Mouse (Mus musculus): ENCODE data around the gene Pank1. TPM values are rescaled to one million over a fixed set of nuclear protein-coding genes. Genes with fewer than 3 reads are reported as not detected.

The Pank1 gene
- polyA plus RNA-seq, 1 experiment from 2014 or later, result 8.3 TPM

GRCm38 (mm10) chr19:34819577-34820170, 59.6 kb downstream of the Pank1 start:
- H3K9ac ChIP-seq, result no peak overlapping the region
- H3K36me3 ChIP-seq (replicated peaks), result no peaks in the 10 kb centered on the region; the same call in 1 of the 2 replicates
- H3K27me3 ChIP-seq, result no peaks in the 10 kb centered on the region
- H3K9me3 ChIP-seq (replicated peaks), result no peaks in the 10 kb centered on the region
- H3K27ac ChIP-seq (replicated peaks), result peak overlapping the region; percentile 76
- no peaks in the 10 kb centered on the region for H3K4me1 ChIP-seq (replicated peaks)
- ATAC-seq (ENCODE audit: insufficient read depth), result peak; percentile 85
- no peak overlapping the region for H3K4me3 ChIP-seq (replicated peaks)
- WGBS (ENCODE audit: insufficient replicate concordance), result 62% methylated on average over 5 of the region's 5 CpGs
- peak overlapping the region; percentile 18; the same call in 1 of the 2 replicates for H3K4me2 ChIP-seq

DNA sequence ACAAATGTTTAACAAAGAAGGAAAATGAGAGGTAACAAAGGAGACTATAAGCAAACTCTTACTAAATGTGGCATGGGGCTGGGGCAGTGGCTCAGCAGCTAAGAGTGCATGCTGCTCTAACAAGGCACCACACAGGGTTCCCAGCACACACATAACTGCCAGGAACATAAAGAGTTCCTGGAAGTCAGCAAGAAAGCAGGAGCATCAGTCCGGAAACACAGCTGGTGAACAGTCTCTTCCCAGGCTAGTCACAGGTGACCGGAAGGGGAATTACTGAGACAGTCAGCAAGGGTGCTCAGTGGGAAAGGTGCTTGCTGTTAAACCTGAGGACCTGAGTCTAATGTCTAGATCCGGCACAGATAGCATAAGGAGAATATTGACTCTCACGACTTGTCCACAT, 63.9 kb downstream of the Pank1 start:
- Histone ChIP-seq H3K4me3 (replicated peaks) (no peak overlapping the region), H3K36me3 (replicated peaks) (no peaks in the 10 kb centered on the region), H3K27me3 (no peaks in the 10 kb centered on the region), H3K27ac (replicated peaks) (no peak overlapping the region), H3K9me3 (replicated peaks) (no peaks in the 10 kb centered on the region), H3K4me1 (replicated peaks) (no peaks in the 10 kb centered on the region), H3K9ac (no peak overlapping the region), H3K4me2 (no peak overlapping the region)
- ATAC-seq (ENCODE audit: insufficient read depth), result no peak
- 71% methylated on average over 4 of the region's 4 CpGs for WGBS (ENCODE audit: insufficient replicate concordance)

DNA sequence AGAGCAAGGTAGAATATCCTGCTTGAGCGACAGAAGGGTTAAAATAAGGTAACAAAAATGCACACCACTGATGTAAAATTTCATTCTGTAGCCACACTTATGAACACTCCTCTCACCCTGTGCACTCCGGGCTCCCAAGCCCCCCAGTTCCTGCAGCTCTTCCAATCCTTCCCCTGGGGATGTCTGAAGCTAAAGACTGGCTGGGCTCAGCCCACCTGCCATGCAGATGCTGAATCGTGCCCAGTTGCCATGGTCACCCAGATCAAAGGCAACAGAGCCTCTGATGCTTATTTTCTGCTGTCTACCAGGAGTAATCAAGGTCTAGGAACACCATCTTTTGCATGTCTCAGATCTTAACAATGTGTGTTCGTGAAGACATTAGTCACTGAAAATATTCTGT, 64.6 kb downstream of the Pank1 start:
- Histone ChIP-seq H3K27ac (replicated peaks) (no peak overlapping the region), H3K4me1 (replicated peaks) (no peaks in the 10 kb centered on the region), H3K9ac (no peak overlapping the region), H3K9me3 (replicated peaks) (no peaks in the 10 kb centered on the region), H3K4me2 (no peak overlapping the region), H3K36me3 (replicated peaks) (no peaks in the 10 kb centered on the region), H3K27me3 (no peaks in the 10 kb centered on the region), H3K4me3 (replicated peaks) (no peak overlapping the region)
- ATAC-seq (ENCODE audit: insufficient read depth), result no peak
- 63% methylated on average over 4 of the region's 4 CpGs for WGBS (ENCODE audit: insufficient replicate concordance)

- 67% methylated on average over 6 of the region's 6 CpGs for WGBS (ENCODE audit: insufficient replicate concordance)
- Histone ChIP-seq H3K27ac (replicated peaks) (no peak overlapping the region), H3K4me3 (replicated peaks) (no peak overlapping the region), H3K27me3 (no peaks in the 10 kb centered on the region), H3K4me1 (replicated peaks) (no peaks in the 10 kb centered on the region), H3K36me3 (replicated peaks) (no peaks in the 10 kb centered on the region), H3K9ac (no peak overlapping the region), H3K9me3 (replicated peaks) (no peaks in the 10 kb centered on the region), H3K4me2 (no peak overlapping the region)
- ATAC-seq (ENCODE audit: insufficient read depth), result no peak
Observed at GRCm38 (mm10) chr19:34813961-34814360, 65.3 kb downstream of the Pank1 start.

- Histone ChIP-seq H3K36me3 (replicated peaks) (no peaks in the 10 kb centered on the region), H3K4me2 (no peak overlapping the region), H3K9ac (no peak overlapping the region), H3K27ac (replicated peaks) (no peak overlapping the region), H3K27me3 (no peaks in the 10 kb centered on the region), H3K4me1 (replicated peaks) (no peaks in the 10 kb centered on the region), H3K9me3 (replicated peaks) (no peaks in the 10 kb centered on the region), H3K4me3 (replicated peaks) (no peak overlapping the region)
- WGBS (ENCODE audit: insufficient replicate concordance), result 75% methylated on average over 2 of the region's 2 CpGs
- ATAC-seq (ENCODE audit: insufficient read depth), result no peak
Observed at GRCm38 (mm10) chr19:34813533-34813932, 65.7 kb downstream of the Pank1 start.

DNA sequence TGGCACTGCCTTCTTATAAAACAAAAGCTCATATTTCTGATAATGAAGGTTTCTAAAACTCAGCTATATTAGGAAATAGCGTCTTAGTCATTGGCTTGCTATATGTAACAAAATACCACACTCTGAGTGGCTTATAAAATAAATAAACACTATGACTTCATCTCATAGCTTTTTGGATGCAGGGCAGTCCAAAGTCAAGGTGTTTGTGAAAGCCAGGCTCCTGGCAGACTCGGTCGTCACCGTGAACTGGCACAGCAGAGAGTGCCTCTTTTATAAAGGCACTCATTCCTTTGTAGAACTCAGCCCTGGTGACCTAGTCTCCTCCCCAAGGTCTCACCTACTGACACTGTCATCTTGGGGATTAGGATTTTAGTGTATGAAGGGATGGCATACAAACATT, 66.5 kb downstream of the Pank1 start:
- no peaks in the 10 kb centered on the region for H3K27me3 ChIP-seq
- WGBS (ENCODE audit: insufficient replicate concordance), result 78% methylated on average over 4 of the region's 4 CpGs
- no peak overlapping the region for H3K4me2 ChIP-seq
- no peak for ATAC-seq (ENCODE audit: insufficient read depth)
- H3K9ac ChIP-seq, result no peak overlapping the region
- no peak overlapping the region for H3K4me3 ChIP-seq (replicated peaks)
- no peaks in the 10 kb centered on the region for H3K4me1 ChIP-seq (replicated peaks)
- no peaks in the 10 kb centered on the region for H3K9me3 ChIP-seq (replicated peaks)
- no peak overlapping the region for H3K27ac ChIP-seq (replicated peaks)
- no peaks in the 10 kb centered on the region for H3K36me3 ChIP-seq (replicated peaks)

GRCm38 (mm10) chr19:34807173-34807572, 72.1 kb downstream of the Pank1 start:
- 23% methylated on average over 5 of the region's 5 CpGs for WGBS (ENCODE audit: insufficient replicate concordance)
- no peak overlapping the region for H3K4me2 ChIP-seq
- no peak overlapping the region for H3K27ac ChIP-seq (replicated peaks)
- no peaks in the 10 kb centered on the region for H3K36me3 ChIP-seq (replicated peaks)
- H3K9ac ChIP-seq, result no peak overlapping the region
- no peaks in the 10 kb centered on the region for H3K9me3 ChIP-seq (replicated peaks)
- H3K4me3 ChIP-seq (replicated peaks), result no peak overlapping the region
- H3K4me1 ChIP-seq (replicated peaks), result no peaks in the 10 kb centered on the region
- ATAC-seq (ENCODE audit: insufficient read depth), result no peak
- no peaks in the 10 kb centered on the region for H3K27me3 ChIP-seq

DNA sequence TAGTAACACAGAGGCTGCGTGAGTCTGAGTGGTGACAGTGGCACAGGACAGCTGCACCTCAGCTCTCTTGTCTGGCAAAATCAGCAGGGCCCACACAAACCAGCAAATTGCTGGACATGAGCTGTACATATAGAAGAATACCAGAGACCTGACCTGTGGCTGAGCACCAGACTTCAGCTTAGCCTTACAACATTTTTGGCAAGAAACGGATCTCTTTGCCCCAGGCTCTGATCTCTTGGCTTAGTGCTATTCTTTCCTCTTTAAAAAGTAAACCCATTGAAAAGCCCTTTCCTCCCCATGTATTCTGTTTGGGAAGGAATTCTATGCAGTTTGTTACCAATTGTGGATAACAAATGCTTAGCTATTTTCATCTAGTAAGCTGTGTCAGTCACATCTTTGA, 74.2 kb downstream of the Pank1 start:
- Histone ChIP-seq H3K4me3 (replicated peaks) (no peak overlapping the region), H3K27ac (replicated peaks) (no peak overlapping the region), H3K9me3 (replicated peaks) (no peaks in the 10 kb centered on the region), H3K4me2 (no peak overlapping the region), H3K4me1 (replicated peaks) (no peaks in the 10 kb centered on the region), H3K9ac (no peak overlapping the region), H3K27me3 (no peaks in the 10 kb centered on the region), H3K36me3 (replicated peaks) (no peaks in the 10 kb centered on the region)
- WGBS (ENCODE audit: insufficient replicate concordance), result 70% methylated on average over 2 of the region's 2 CpGs
- no peak for ATAC-seq (ENCODE audit: insufficient read depth)

DNA sequence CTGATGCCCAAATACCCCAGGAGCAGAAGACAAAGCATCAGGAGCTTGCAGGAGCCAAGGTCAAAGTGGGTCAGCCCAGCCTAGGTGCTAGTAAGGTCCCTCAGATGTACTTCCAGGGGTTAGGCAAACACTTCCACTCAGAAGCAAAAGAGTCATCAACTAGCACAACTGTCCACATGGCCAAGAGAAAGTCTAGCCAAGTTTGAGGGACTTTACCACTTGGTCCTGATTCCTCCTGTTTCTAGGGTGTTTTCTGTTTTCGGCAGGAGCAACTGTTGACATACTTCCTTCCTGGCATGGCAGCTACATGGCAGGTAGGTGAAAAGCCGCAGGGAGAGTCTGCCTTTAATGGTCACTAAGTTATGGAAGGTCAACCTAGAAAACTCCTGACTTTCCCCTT, 74.7 kb downstream of the Pank1 start:
- Histone ChIP-seq H3K27ac (replicated peaks) (no peak overlapping the region), H3K27me3 (no peaks in the 10 kb centered on the region), H3K36me3 (replicated peaks) (no peaks in the 10 kb centered on the region), H3K4me1 (replicated peaks) (no peaks in the 10 kb centered on the region), H3K9me3 (replicated peaks) (no peaks in the 10 kb centered on the region), H3K4me2 (no peak overlapping the region), H3K4me3 (replicated peaks) (no peak overlapping the region), H3K9ac (no peak overlapping the region)
- WGBS (ENCODE audit: insufficient replicate concordance), result 44% methylated on average over 2 of the region's 2 CpGs
- no peak for ATAC-seq (ENCODE audit: insufficient read depth)

DNA sequence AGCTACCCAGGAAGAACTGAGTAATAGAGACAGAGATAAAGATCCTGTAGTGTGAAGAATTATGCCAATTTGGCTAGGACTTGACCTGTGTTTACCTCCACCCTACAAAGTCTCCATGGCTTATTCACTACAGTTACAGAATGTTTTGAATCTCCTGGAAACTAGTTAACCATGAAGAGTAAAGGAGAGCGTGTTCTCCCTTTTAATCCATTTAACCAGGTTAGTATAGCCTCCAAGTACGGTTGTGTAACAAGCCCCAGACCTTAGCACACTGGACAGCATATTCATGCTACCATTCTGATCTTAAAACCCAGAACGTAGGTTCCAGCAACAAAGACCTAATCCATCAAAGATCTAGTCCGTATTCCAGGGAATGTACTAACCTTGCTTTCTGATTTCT, 75.9 kb downstream of the Pank1 start:
- WGBS (ENCODE audit: insufficient replicate concordance), result 60% methylated on average over 4 of the region's 4 CpGs
- Histone ChIP-seq H3K4me1 (replicated peaks) (no peaks in the 10 kb centered on the region), H3K27me3 (no peaks in the 10 kb centered on the region), H3K4me3 (replicated peaks) (no peak overlapping the region), H3K9me3 (replicated peaks) (no peaks in the 10 kb centered on the region), H3K9ac (no peak overlapping the region), H3K4me2 (no peak overlapping the region), H3K36me3 (replicated peaks) (no peaks in the 10 kb centered on the region), H3K27ac (replicated peaks) (no peak overlapping the region)
- no peak for ATAC-seq (ENCODE audit: insufficient read depth)

DNA sequence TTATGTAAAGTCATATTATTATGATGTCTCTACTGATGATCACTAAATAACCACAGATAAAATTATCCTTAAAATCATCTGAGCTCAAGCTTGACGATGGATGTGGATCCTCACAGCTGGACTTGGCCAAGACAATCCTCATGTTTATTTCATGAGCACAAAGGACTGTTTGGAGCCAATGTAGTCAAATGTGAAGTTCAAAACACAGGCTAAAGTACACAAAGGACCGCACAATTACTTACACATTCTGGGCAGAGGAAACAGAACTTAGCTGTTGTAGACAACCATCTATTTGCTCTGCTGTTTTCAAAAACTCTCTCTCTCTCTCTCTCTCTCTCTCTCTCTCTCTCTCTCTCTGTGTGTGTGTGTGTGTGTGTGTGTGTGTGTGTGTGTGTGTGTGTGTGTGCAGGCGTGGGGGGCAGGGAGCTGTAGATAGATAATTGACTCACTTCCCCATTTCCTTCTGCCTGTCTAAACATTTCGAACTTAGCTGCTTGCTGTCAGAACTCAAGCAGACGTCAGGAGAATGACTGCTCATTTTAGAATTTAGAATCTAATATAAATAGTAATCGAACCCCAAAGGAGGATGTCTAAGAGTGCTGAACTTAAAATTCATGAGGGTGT, 79.5 kb downstream of the Pank1 start:
- Histone ChIP-seq H3K9me3 (replicated peaks) (no peaks in the 10 kb centered on the region), H3K27ac (replicated peaks) (no peak overlapping the region), H3K4me1 (replicated peaks) (no peaks in the 10 kb centered on the region), H3K4me3 (replicated peaks) (no peak overlapping the region), H3K27me3 (no peaks in the 10 kb centered on the region), H3K36me3 (replicated peaks) (no peaks in the 10 kb centered on the region), H3K9ac (no peak overlapping the region), H3K4me2 (no peak overlapping the region)
- no peak for ATAC-seq (ENCODE audit: insufficient read depth)
- 15% methylated on average over 6 of the region's 6 CpGs for WGBS (ENCODE audit: insufficient replicate concordance)

- no peak overlapping the region for H3K4me2 ChIP-seq
- no peaks in the 10 kb centered on the region for H3K36me3 ChIP-seq (replicated peaks)
- no peak for ATAC-seq (ENCODE audit: insufficient read depth)
- H3K4me1 ChIP-seq (replicated peaks), result no peaks in the 10 kb centered on the region
- WGBS (ENCODE audit: insufficient replicate concordance), result 59% methylated on average over 4 of the region's 4 CpGs
- H3K9me3 ChIP-seq (replicated peaks), result no peaks in the 10 kb centered on the region
- no peak overlapping the region for H3K27ac ChIP-seq (replicated peaks)
- no peak overlapping the region for H3K4me3 ChIP-seq (replicated peaks)
- no peaks in the 10 kb centered on the region for H3K27me3 ChIP-seq
- no peak overlapping the region for H3K9ac ChIP-seq
Observed at GRCm38 (mm10) chr19:34796396-34796795, 82.9 kb downstream of the Pank1 start.

Measured in liver, embryonic 15.5 days (tissue).